Mouse (Mus musculus) ES-E14 (cell line): ENCODE measurements around the gene Lemd2.

Experiments used
- CHD2 ChIP-seq: IDR thresholded peaks from 2 replicates; pipeline ENCODE4 v1.6.1; 2014; ENCODE audit warnings: mild to moderate bottlenecking, low read depth, low read length, inconsistent platforms
- HCFC1 ChIP-seq: IDR thresholded peaks from 2 replicates; pipeline ENCODE4 v1.6.1; 2012; ENCODE audit warnings: low read length, inconsistent platforms, borderline replicate concordance; ENCODE audit not compliant: insufficient read depth
- MAFK ChIP-seq: IDR thresholded peaks from 2 replicates; pipeline ENCODE4 v1.6.1; 2014; ENCODE audit warnings: mild to moderate bottlenecking, low read depth, low read length, inconsistent platforms; ENCODE audit not compliant: insufficient read depth
- ZC3H11A ChIP-seq: IDR thresholded peaks from 2 replicates; pipeline ENCODE4 v1.6.1; 2012; ENCODE audit warnings: low read depth, mild to moderate bottlenecking, inconsistent platforms, low read length, borderline replicate concordance
- ZNF384 ChIP-seq: IDR thresholded peaks from 2 replicates; pipeline ENCODE4 v1.6.1; 2012; ENCODE audit warnings: low read depth, low read length, inconsistent platforms

DNA sequence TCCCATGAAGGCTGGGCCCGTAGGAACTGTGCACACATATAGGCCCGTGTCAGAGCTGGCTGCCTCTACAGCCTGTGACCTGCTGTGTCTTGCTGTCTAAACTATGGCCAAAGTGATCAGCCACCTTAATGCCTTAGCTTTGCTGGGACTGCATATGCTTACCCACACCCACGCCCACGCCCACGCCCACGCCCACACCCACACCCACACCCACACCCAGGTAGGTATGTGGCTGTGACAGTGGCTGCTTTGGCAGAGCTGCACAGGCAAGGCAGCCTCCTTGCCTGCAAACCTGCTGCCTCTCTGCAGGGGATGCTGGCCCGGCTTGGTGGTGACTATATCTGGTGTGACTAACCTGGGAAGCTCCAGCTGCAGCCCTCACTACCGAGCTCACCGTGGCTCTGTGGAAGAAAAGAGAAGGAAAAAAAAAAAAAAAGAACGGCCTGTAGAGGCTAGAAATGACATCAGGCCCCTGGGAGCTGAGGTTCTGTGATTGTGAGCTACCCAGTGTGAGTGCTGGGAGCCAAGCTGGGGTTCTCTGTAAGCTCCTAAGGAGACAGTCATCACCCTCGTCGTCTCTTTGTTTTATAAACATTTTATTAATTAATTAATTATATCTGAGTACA, 20.5 kb downstream of the Lemd2 start:
- TF ChIP-seq ZNF384 (no peak), HCFC1 (no peak), ZC3H11A (no peak), CHD2 (no peak), MAFK (no peak)
